Mouse (Mus musculus): Measurements from ENCODE around the gene Kpnb1. TPM values are rescaled to one million over a fixed set of nuclear protein-coding genes. Genes with fewer than 3 reads are reported as not detected.

Kpnb1 gene
- polyA plus RNA-seq (2015; fragmentation: Nextera tagmentation; extraction: Ambion mirVana) = 26.7 and 32.2 TPM in 2 replicates

DNA sequence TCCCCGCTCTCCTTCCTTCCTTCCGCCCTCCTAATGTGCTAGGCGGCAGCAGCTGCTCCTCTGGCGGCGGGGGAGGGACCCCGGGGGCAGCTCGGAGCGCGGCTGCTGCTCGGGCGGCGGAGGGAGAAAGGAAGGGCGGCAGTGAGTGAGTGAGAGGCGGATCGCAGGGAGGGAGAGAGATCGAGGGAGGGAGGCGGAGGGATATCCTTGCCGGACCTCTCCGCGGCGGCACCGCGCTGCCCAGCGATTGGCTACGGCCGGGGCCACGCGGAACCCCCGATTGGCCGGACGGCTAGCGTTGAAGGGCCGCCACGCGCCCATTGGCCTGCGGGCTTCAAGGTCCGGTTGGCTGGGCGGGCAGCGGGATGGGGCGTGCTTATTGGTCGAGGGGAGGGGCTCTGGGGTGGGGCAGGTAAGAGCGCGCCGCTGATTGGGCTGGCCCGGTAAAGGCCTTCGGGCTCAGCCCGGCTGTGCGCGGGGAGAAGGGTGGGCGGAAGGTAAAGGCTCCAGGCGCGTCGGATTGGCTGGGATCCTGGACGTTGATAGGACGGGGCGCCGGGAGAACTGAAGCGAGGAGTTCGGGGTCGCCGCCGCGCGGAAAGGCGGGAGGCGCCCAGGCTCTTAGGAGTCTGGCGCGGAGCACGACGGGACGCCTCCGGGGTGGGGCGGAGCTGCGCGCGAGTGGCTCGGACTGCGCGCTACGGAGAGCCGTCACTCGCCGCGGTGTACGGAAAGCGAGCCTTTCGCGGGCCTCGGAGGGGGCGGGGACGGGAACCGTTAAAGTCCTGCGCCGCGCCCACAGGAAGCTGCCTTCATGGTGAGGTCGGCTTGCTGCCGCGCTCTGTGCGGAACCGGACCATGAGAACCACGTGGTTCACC is at the start of gene Kpnb1:
Gene Kpnb1, minus strand, starts transcription at position 118 of the 879 bp plus-strand sequence.
- Histone ChIP-seq H3K36me3 (peaks cover 21% of the 10 kb centered on the region), H3K27ac (replicated peaks) (peak within 1 kb of the TSS; percentile 96), H3K4me3 (replicated peaks) (peak within 1 kb of the TSS; percentile 95), H3K4me2 (peak within 1 kb of the TSS; percentile 87), H3K4me1 (peaks cover 40% of the 10 kb centered on the region), H3K9me3 (replicated peaks) (no peaks in the 10 kb centered on the region), H3K27me3 (replicated peaks) (no peaks in the 10 kb centered on the region), H3K9ac (replicated peaks) (peak within 1 kb of the TSS; percentile 82)
- peak; percentile 95 for ATAC-seq (ENCODE audit: low FRiP score)
- WGBS = under 1% methylated on average over 93 of the region's 101 CpGs

DNA sequence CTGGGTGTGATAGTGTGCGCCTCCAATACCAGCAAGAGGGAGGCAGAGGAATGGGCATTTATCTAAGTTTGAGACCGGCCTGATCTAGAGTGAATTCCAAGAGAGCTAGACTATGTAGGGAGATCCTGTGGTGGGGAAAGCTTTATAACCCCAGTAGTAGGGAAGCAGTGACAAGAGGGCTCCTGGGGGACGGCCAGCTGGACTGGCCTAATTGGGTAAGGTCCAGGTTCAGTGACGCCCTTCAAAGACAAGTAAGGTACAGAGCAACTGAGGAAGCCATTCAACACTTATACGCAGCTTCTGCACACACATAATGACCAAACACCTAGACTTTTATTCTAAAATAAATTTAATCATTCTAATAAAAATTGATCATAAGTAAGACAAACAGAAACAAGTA is 44.8 kb upstream of the Kpnb1 start:
- Histone ChIP-seq H3K27me3 (replicated peaks) (no peaks in the 10 kb centered on the region), H3K4me3 (replicated peaks) (no peak overlapping the region), H3K4me1 (no peaks in the 10 kb centered on the region), H3K9ac (replicated peaks) (no peak overlapping the region), H3K36me3 (peaks cover 70% of the 10 kb centered on the region), H3K4me2 (no peak overlapping the region), H3K9me3 (replicated peaks) (no peaks in the 10 kb centered on the region), H3K27ac (replicated peaks) (no peak overlapping the region)
- WGBS = 96% methylated on average over 5 of the region's 5 CpGs
- ATAC-seq (ENCODE audit: low FRiP score) = no peak

DNA sequence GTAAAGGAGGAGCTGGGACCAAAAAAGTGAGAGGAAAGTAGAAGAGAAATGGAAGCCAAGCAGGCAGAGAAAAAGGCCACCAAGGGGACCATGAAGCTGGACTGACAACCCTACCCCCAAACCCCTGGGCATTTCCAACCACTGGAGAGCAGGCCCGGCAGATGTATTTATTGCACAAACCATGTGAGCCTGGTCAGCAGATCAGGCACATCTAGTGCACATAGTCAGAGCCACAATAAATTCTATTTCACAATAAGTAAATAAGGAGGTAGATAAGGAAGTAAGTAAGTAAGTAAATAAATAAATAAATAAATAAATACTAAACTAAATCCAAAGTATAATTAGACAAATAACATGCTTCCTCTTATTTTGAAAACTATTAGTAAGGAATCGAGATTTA is 41.7 kb upstream of the Kpnb1 start:
- no peak overlapping the region for H3K4me2 ChIP-seq
- no peaks in the 10 kb centered on the region for H3K4me1 ChIP-seq
- no peak overlapping the region for H3K9ac ChIP-seq (replicated peaks)
- no peak overlapping the region for H3K4me3 ChIP-seq (replicated peaks)
- no peak for ATAC-seq (ENCODE audit: low FRiP score)
- no peak overlapping the region for H3K27ac ChIP-seq (replicated peaks)
- WGBS = 98% methylated on average over 2 of the region's 2 CpGs
- H3K27me3 ChIP-seq (replicated peaks) = no peaks in the 10 kb centered on the region
- peaks cover 72% of the 10 kb centered on the region for H3K36me3 ChIP-seq
- no peaks in the 10 kb centered on the region for H3K9me3 ChIP-seq (replicated peaks)

DNA sequence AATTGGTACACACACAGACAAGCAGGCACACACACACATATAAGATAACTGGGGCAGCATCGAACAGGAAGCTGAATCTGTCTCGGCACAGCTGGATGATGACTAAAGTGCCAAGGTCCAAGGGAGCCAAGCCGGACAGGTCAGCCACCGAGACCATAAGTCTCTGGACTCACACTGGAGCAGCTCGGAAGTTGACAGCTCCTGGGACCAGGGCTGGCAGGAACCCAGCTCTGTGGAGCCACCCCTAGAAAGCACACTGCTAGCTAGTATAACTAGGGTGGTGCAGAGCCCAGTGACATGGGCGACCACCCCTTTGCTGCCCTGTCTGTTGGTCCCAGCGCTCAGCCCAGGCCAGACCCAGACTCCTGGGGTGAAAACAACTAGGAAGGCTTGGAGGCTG is 41.3 kb upstream of the Kpnb1 start:
- Histone ChIP-seq H3K36me3 (peaks cover 70% of the 10 kb centered on the region), H3K27ac (replicated peaks) (no peak overlapping the region), H3K4me1 (no peaks in the 10 kb centered on the region), H3K9ac (replicated peaks) (no peak overlapping the region), H3K4me2 (no peak overlapping the region), H3K4me3 (replicated peaks) (no peak overlapping the region), H3K9me3 (replicated peaks) (no peaks in the 10 kb centered on the region), H3K27me3 (replicated peaks) (no peaks in the 10 kb centered on the region)
- 94% methylated on average over 7 of the region's 7 CpGs for WGBS
- ATAC-seq (ENCODE audit: low FRiP score) = no peak

DNA sequence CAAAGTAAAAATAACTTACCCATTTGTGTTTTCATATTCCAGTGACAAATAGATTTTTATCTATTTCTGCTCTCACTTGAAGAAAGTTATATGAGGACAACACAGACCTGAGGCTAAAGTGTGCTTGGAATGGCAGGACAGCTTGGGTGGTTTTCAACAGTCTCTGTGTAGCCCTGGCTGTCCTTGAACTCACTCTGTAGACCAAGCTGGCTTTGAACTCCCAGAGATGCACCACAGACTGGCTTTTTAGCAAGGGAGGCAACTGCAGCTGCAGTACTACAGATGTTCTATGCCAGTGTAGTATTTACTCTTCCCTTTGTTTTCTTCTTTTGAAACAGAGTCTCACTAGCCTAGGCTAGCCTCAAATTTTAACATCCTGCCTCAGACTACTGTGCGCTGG is 38.5 kb upstream of the Kpnb1 start:
- H3K36me3 ChIP-seq = peaks cover 73% of the 10 kb centered on the region
- H3K9ac ChIP-seq (replicated peaks) = no peak overlapping the region
- no peak overlapping the region for H3K27ac ChIP-seq (replicated peaks)
- H3K4me2 ChIP-seq = no peak overlapping the region
- no peaks in the 10 kb centered on the region for H3K27me3 ChIP-seq (replicated peaks)
- ATAC-seq (ENCODE audit: low FRiP score) = no peak
- WGBS = 97% methylated on average over 1 of the region's 1 CpGs
- no peak overlapping the region for H3K4me3 ChIP-seq (replicated peaks)
- H3K4me1 ChIP-seq = no peaks in the 10 kb centered on the region
- H3K9me3 ChIP-seq (replicated peaks) = no peaks in the 10 kb centered on the region

DNA sequence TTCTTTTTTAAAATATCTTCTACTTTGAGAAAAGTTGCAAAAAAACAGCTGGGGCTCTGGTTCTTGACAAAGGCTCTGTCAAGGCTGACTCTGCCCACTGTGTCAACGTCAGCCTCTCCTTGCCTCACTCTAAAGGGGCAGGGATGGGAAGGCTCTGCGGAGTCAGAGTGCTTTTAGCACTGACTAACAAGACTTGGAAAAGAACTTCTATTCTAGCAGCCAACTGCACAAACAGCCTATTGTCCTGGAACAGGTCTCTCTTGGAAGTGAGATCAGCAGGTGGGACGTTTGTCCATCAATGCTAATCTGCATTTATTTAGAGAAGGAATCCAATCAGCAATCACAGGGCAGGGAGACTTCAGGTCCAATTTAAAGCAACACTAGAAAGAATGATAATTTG is 35.8 kb upstream of the Kpnb1 start:
- WGBS = 49% methylated on average over 3 of the region's 3 CpGs
- Histone ChIP-seq H3K9ac (replicated peaks) (no peak overlapping the region), H3K4me3 (replicated peaks) (no peak overlapping the region), H3K27me3 (replicated peaks) (no peaks in the 10 kb centered on the region), H3K27ac (replicated peaks) (no peak overlapping the region), H3K36me3 (peaks cover 76% of the 10 kb centered on the region), H3K4me2 (no peak overlapping the region), H3K4me1 (no peaks in the 10 kb centered on the region), H3K9me3 (replicated peaks) (no peaks in the 10 kb centered on the region)
- ATAC-seq (ENCODE audit: low FRiP score) = no peak

DNA sequence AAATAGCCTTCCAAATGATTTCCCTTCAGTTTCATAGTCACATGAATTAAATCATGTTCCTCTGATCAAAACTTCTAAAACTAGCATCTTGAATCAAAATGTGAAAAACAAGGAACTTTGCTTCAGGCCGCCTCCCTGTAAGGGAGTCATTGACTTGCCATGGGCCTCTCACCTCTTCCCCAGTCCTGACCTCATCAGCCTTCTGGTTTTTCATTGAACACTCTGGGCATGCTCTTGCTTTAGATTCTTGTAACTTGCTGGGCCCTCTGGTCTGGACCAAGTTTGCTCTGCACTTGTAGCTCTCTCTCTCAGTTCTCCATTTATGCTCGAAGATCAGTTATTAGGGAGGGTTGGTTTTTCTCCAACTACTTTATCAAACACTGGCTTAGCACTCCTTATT is 33.9 kb upstream of the Kpnb1 start:
- H3K27ac ChIP-seq (replicated peaks) = no peak overlapping the region
- H3K4me3 ChIP-seq (replicated peaks) = no peak overlapping the region
- ATAC-seq (ENCODE audit: low FRiP score) = no peak
- H3K9me3 ChIP-seq (replicated peaks) = no peaks in the 10 kb centered on the region
- H3K27me3 ChIP-seq (replicated peaks) = no peaks in the 10 kb centered on the region
- WGBS = 98% methylated on average over 2 of the region's 2 CpGs
- H3K4me2 ChIP-seq = no peak overlapping the region
- H3K36me3 ChIP-seq = peaks cover 79% of the 10 kb centered on the region
- H3K4me1 ChIP-seq = no peaks in the 10 kb centered on the region
- H3K9ac ChIP-seq (replicated peaks) = no peak overlapping the region

DNA sequence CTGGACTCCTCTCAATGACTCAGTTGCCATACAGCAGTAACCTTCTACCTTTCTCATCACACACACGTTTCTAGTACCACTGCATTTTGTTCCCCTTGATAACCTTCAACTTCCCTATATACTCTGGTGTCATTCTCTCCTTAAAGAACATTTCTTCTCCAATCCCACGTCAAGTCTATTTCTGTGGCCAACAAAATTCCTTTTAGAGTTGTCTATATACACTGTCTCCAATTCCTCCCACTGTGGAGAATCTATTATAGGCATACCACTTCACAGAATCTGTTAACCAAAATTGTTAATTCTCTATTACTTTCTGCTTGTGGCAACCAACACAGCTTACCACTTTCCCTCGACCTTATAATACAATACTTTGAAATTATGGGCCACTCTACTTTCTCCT is 32.5 kb upstream of the Kpnb1 start:
- H3K4me1 ChIP-seq = no peaks in the 10 kb centered on the region
- no peak overlapping the region for H3K4me3 ChIP-seq (replicated peaks)
- H3K36me3 ChIP-seq = peaks cover 83% of the 10 kb centered on the region
- no peaks in the 10 kb centered on the region for H3K9me3 ChIP-seq (replicated peaks)
- H3K27ac ChIP-seq (replicated peaks) = no peak overlapping the region
- WGBS = 89% methylated on average over 3 of the region's 3 CpGs
- ATAC-seq (ENCODE audit: low FRiP score) = no peak
- no peaks in the 10 kb centered on the region for H3K27me3 ChIP-seq (replicated peaks)
- H3K4me2 ChIP-seq = no peak overlapping the region
- H3K9ac ChIP-seq (replicated peaks) = no peak overlapping the region

DNA sequence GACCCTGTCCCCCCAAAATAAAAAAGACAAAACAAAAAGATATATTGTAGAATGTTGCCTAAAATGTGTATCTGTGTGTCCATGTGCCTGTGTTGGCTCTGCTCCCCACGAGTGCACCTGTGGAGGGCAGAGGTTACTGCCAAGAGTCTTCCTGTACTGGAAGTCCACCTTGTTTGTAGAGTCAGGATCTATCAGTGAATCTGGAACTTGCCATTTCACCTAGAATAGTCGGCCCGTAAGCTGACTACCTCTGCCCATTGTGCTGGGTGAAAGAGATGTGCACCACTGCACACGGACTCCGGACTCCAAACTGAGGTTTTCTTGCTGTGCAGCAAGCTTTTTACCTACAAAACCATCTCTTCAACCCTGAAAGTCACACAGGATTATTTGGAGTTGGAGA is 26.7 kb upstream of the Kpnb1 start:
- H3K27me3 ChIP-seq (replicated peaks) = no peaks in the 10 kb centered on the region
- no peaks in the 10 kb centered on the region for H3K4me1 ChIP-seq
- no peak overlapping the region for H3K4me2 ChIP-seq
- no peaks in the 10 kb centered on the region for H3K9me3 ChIP-seq (replicated peaks)
- H3K9ac ChIP-seq (replicated peaks) = no peak overlapping the region
- ATAC-seq (ENCODE audit: low FRiP score) = no peak
- 93% methylated on average over 5 of the region's 5 CpGs for WGBS
- no peak overlapping the region for H3K4me3 ChIP-seq (replicated peaks)
- no peak overlapping the region for H3K27ac ChIP-seq (replicated peaks)
- peaks cover 94% of the 10 kb centered on the region for H3K36me3 ChIP-seq

DNA sequence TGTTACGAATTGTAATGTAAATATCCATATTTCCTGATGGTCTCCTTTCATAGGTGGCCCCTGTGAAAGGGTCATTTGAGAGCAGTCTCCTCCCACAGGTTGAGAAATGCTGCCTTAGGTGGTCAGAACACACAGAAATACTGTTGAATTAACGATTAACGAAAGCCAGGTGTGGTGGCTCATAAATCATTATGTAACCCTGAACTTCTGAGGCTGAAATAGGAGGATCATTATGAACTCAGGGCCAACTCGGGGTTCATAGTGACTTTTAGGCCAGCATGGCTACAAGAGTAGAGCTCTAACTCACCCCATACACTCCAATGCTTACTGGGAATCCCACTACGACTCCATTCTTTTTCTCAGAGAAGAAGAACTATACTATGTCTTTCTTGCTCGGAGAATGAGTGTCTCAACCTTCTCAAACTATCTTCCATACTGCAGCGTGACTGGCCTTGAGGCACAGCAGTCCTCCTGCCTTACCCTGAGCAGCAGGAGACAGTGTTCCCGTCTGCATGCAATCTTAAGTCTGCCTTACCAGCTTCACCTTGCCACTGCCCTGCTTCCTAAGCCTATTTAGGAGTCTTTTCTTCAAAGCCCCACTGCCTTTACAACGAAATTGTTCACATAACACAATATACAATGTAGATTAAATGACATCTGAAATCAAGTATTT is 23.2 kb upstream of the Kpnb1 start:
- H3K36me3 ChIP-seq = peaks cover 88% of the 10 kb centered on the region
- ATAC-seq (ENCODE audit: low FRiP score) = no peak
- no peaks in the 10 kb centered on the region for H3K9me3 ChIP-seq (replicated peaks)
- H3K4me3 ChIP-seq (replicated peaks) = no peak overlapping the region
- no peak overlapping the region for H3K9ac ChIP-seq (replicated peaks)
- WGBS = 92% methylated on average over 9 of the region's 9 CpGs
- no peak overlapping the region for H3K27ac ChIP-seq (replicated peaks)
- no peaks in the 10 kb centered on the region for H3K4me1 ChIP-seq
- no peak overlapping the region for H3K4me2 ChIP-seq
- H3K27me3 ChIP-seq (replicated peaks) = no peaks in the 10 kb centered on the region

DNA sequence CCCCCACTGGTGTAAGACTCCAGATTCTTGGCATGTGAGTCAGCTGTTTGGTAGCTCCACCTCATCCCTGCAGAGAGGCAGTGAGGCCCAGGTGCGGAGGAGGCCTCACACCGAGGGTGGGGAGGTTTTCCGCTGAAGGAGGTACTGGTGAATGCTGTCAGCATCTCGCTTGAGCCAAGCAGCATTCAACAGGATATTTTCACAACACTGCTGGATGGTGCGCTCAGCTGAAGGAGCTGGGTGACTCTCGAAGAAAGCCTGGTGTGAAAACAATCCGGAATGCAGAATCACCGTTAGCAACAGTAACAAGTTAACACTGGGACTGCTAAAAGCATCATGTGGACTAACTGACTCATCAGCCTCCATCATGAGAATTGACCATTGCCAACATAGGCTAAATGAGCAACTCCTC is 19.3 kb upstream of the Kpnb1 start:
- H3K27me3 ChIP-seq (replicated peaks) = no peaks in the 10 kb centered on the region
- no peak overlapping the region for H3K4me2 ChIP-seq
- H3K9ac ChIP-seq (replicated peaks) = no peak overlapping the region
- H3K4me1 ChIP-seq = no peaks in the 10 kb centered on the region
- H3K36me3 ChIP-seq = peaks cover 58% of the 10 kb centered on the region
- no peak overlapping the region for H3K4me3 ChIP-seq (replicated peaks)
- 83% methylated on average over 8 of the region's 8 CpGs for WGBS
- no peak overlapping the region for H3K27ac ChIP-seq (replicated peaks)
- H3K9me3 ChIP-seq (replicated peaks) = no peaks in the 10 kb centered on the region
- no peak for ATAC-seq (ENCODE audit: low FRiP score)

DNA sequence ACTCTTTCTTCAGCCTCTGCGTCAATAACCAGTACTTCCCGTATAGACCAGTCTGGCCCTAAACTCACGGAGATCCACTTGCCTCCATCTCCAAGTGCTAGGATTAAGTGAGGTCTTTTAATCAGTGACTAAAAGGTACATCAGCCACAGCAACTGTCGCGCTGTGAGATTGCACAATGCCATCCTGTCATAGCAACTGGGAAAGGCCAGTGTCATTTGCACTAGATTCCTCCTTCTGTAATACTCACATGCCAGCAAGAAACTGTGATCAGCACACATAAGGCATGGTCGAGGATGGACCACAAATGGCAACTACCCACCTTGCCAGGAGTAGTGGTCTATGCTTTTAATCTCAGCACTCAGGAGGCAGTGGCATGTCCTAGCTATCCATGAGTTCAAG is 11.8 kb upstream of the Kpnb1 start:
- ATAC-seq (ENCODE audit: low FRiP score) = no peak
- 88% methylated on average over 6 of the region's 6 CpGs for WGBS

More for the DNA sequence above, 11.8 kb upstream of the Kpnb1 start:
- H3K27me3 ChIP-seq (replicated peaks) = no peaks in the 10 kb centered on the region
- H3K9ac ChIP-seq (replicated peaks) = no peak overlapping the region
- H3K27ac ChIP-seq (replicated peaks) = no peak overlapping the region
- H3K4me3 ChIP-seq (replicated peaks) = no peak overlapping the region
- H3K36me3 ChIP-seq = no peaks in the 10 kb centered on the region
- no peak overlapping the region for H3K4me2 ChIP-seq
- no peaks in the 10 kb centered on the region for H3K4me1 ChIP-seq
- no peaks in the 10 kb centered on the region for H3K9me3 ChIP-seq (replicated peaks)
